Mouse (Mus musculus) heart, postnatal 25 days (tissue): ENCODE data around the gene Uox. TPM values are rescaled to one million over a fixed set of nuclear protein-coding genes. Genes with fewer than 3 reads are reported as not detected.

ENCODE experiments used
- DNase-seq: peaks from one replicate; pipeline ENCODE4 v3.0.0; 2022; ENCODE audit warnings: low spot score
- intact Hi-C: fragments of 180-260 bp; cut with DNase I; formaldehyde crosslinking; loops from one replicate; pipeline ENCODE4 v1.15.1; 2025
- total RNA-seq, 2 experiments: library from RNA; stranded (reverse); gene quantifications; 2 replicates each; pipeline ENCODE4 v1.2.3; 2021

Gene Uox
- total RNA-seq, 2 experiments from 2014 or later: not detected

GRCm38 (mm10) chr3:146580039-146580729 lies 10.0 kb downstream of the Uox start:
- DNase-seq: no peak
- intact Hi-C loops: no loop called here

- intact Hi-C loops: no loop called here
- DNase-seq: no peak
Observed at GRCm38 (mm10) chr3:146583478-146583877, 13.3 kb downstream of the Uox start.

DNA sequence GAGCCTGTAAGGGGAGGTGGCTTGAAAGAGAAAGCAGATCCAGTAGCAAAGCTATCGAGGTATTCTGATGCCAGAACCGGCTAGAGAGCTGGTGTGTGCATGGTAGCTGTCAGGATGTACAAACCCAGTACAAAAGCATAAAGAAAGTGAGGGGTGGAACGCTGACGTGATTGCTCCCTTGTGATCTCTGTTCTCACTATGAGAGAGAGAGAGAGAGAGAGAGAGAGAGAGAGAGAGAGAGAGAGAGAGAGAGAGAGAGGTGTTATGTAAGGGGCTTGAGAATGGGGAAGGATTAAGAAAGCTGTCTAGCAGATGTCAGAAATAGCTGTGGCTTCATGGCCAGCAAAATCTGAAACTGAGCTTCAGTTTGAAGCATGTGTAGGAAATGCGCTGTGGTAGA lies 13.7 kb downstream of the Uox start:
- intact Hi-C loops: no loop called here
- DNase-seq: no peak

- intact Hi-C loops: no loop called here
- no peak for DNase-seq
Observed at GRCm38 (mm10) chr3:146586616-146587015, 16.4 kb downstream of the Uox start.

- intact Hi-C loops: no loop called here
- DNase-seq: no peak
Observed at GRCm38 (mm10) chr3:146589523-146589922, 19.3 kb downstream of the Uox start.

DNA sequence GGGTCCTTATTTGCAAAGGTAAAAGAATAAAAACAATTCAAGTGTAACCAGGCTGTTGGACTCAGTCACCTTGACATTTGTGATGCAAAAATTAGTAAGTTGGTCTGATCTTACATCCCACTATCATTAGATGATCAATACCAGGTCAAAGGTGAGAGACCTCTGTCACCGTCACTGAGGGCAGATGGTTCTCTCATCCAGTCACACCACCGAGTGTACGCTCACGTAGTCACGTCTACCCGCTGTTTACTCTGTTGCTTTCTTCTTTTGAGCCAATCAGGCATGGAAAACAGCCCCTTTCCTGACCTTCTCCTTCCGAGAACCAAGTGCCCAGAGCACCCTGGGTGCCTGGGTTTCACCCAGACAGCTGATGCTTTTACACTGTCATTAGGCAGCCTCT lies 20.9 kb downstream of the Uox start:
- intact Hi-C loops: no loop called here
- no peak for DNase-seq

DNA sequence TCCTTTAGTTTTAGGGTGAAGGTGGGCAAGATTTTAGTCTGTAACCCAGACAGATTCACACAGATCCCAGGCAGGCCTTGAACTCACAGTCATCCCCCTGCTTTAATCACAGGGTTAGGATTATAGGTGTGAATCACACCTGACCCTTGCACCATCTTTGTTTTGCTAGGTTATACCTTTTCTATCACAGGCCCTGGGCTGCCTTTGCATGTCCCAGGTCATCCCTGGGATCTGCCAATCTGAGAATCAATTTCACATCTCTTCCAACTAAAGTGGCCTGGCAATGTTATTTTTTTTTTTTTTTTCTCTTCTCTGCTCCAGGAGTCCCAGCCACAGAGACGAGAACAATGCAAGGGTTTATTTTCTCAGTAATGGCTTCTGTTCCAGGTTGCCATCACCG lies 21.4 kb downstream of the Uox start:
- intact Hi-C loops: no loop called here
- no peak for DNase-seq

- intact Hi-C loops: no loop called here
- DNase-seq: no peak
Observed at GRCm38 (mm10) chr3:146595440-146595839, 25.2 kb downstream of the Uox start.

DNA sequence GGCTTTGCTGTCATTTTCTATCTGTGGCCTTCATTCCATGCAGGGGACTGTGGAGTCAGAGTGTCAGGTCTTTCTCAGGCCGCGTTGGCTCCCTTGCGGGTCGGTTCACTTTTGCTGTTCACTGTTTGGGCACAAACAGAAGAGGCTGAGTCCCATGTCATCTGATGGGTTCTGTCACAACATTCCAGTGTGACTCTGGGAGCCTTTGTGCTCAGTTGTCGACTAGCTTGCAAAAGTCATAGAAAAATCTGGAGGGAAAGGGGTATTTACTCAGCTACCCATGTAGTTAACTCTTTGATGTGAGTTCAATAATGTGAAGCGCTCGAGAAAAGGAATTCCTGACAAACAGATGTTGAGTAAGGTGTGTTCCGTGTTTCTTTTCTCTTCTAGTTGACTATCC lies 26.2 kb downstream of the Uox start:
- no peak for DNase-seq
- intact Hi-C loops: no loop called here

GRCm38 (mm10) chr3:146596864-146597263 lies 26.6 kb downstream of the Uox start:
- intact Hi-C loops: no loop called here
- no peak for DNase-seq

DNA sequence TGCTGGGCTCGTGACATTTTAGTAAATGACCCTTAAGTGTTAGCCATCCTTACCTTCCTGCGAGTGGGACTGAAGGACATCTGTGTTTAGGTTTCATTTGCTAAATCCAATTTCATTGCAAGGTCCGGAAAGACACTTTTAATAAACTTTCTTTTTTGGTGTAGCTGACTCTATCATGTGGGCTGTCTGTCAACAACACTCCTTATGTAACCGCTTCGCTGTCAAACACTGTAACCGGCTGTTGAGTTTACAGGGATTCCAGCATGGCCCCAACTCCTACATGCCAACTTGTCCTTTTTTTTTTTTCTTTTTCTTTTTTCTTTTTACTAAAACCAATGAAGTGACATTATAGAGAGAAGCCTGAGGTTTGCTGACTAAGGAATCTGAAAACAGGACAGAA lies 28.2 kb downstream of the Uox start:
- intact Hi-C loops: no loop called here
- no peak for DNase-seq

GRCm38 (mm10) chr3:146599198-146599900 lies 29.1 kb downstream of the Uox start:
- intact Hi-C loops: no loop called here
- no peak for DNase-seq

DNA sequence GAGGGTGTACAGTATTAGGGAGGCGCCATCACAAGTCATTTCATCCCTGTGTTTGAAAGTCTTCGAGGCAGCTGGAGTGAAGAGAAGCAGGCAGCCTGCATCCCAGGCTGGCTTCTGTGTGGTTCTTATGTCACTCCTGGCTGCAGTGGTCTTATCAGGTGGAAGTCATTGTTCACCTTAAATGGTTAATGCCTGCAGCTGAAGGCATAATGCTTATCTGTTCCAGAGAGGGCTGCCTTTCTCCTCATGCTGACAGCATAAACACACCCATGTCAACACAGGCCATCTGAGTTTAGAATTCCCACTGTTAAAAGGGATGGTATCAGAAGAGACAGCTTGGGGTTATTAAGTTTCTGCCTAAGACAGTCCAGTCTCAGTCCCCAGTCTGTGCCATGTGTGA lies 31.0 kb downstream of the Uox start:
- intact Hi-C loops: no loop called here

GRCm38 (mm10) chr3:146602531-146602930 lies 32.3 kb downstream of the Uox start:
- intact Hi-C loops: no loop called here
- DNase-seq: no peak

More for the DNA sequence above, 31.0 kb downstream of the Uox start:
- no peak for DNase-seq

GRCm38 (mm10) chr3:146604647-146605046 lies 34.4 kb downstream of the Uox start:
- intact Hi-C loops: no loop called here
- no peak for DNase-seq

GRCm38 (mm10) chr3:146607368-146607767 lies 37.1 kb downstream of the Uox start:
- intact Hi-C loops: no loop called here
- no peak for DNase-seq

DNA sequence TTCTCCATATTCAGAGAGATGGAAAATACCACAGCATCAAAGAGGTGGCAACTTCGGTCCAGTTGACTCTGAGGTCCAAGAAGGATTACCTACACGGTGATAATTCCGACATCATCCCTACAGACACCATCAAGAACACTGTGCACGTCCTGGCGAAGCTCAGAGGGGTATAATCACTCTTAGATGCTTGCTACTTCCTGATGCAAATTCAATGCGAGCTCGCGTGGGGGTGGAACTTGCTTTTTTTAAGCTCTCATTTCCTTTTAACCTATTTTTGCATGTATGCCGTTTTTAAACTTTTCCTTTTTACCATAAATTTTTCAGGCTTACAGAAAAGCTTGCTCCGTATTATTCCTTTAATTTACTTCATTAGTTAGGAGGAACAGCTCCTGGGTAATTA lies 40.1 kb downstream of the Uox start:
- no peak for DNase-seq
- intact Hi-C loops: no loop called here

- intact Hi-C loops: no loop called here
- no peak for DNase-seq
Observed at GRCm38 (mm10) chr3:146611261-146611660, 41.0 kb downstream of the Uox start.

DNA sequence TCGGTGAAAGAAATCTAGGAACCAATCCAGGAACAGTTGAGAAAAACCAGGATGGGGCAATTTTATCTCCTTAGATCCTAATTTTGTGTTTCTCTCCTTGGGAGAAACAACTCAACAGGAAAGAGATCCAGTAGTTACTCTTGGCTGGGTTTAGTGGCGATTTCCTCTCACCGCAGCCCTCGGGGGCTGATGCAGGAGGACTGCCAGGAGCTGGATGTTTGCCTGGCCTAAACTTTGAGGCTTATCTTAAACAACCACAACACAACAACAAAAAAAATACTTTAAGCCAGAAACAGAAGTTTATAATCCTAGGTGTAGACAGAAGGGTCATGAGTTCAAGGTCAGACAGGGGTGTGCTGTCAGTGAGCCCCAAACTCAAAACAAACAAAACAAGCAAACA lies 41.6 kb downstream of the Uox start:
- intact Hi-C loops: no loop called here
- DNase-seq: no peak

GRCm38 (mm10) chr3:146615496-146615895 lies 45.3 kb downstream of the Uox start, which contains the start of gene Dnase2b:
Dnase2b (minus strand) TSS chr3:146615596.
- intact Hi-C loops: no loop called here
- DNase-seq: no peak

- intact Hi-C loops: no loop called here
- no peak for DNase-seq
Observed at GRCm38 (mm10) chr3:146616533-146617283, 46.5 kb downstream of the Uox start.
